Comparison of ENCODE assay signal across 8 mouse cellular contexts in genomic region chrX:51681170-51681667, GRCm38 (mm10). TPM values are rescaled to one million over a fixed set of nuclear protein-coding genes. Genes with fewer than 3 reads are reported as not detected.
DNase-seq lines count a peak whose midpoint lies in the region; ATAC-seq and TF ChIP-seq lines count a peak whose summit lies in the region.

No protein-coding gene starts in this region.

- no peaks in the 10 kb centered on the region; the same call in 1 of the 2 replicates for H3K9me3 ChIP-seq in lung, embryonic 16.5 days (ENCODE audit: control insufficient read depth, low read length)

- TF ChIP-seq CTCF in liver, adult 2 months (IDR thresholded peaks at IDR 0.05; ENCODE audit: low read depth, low read length), result no peak

- H3K79me2 ChIP-seq in liver, adult 2 months (ENCODE audit: control insufficient read depth, insufficient read depth, low read length), result no peaks in the 10 kb centered on the region

- 10% methylated on average over 38 of the region's 43 CpGs for WGBS in lung, embryonic 16.5 days
- 3% methylated on average over 27 of the region's 43 CpGs for WGBS in liver, adult 2 months

- TF ChIP-seq POLR2A in liver, adult 2 months (IDR thresholded peaks at IDR 0.05; ENCODE audit: extremely low read depth, insufficient read depth, low read length), result no peak

- peak; percentile 75 for ATAC-seq in lung, embryonic 16.5 days (ENCODE audit: low read depth)

- peak overlapping the region; percentile 87 for H3K4me2 ChIP-seq in lung, embryonic 16.5 days (ENCODE audit: low read depth, low read length)

- H3K36me3 ChIP-seq in lung, embryonic 16.5 days (ENCODE audit: control insufficient read depth, insufficient read depth, low read length), result no peaks in the 10 kb centered on the region
- H3K36me3 ChIP-seq in liver, adult 2 months (ENCODE audit: control insufficient read depth, insufficient read depth, low read length), result no peaks in the 10 kb centered on the region

- H3K27ac ChIP-seq in lung, embryonic 16.5 days (ENCODE audit: low read length), result no peak overlapping the region
- no peak overlapping the region for H3K27ac ChIP-seq in liver, adult 2 months (replicated peaks; ENCODE audit: insufficient read depth, low read depth, low read length)

- peak overlapping the region; percentile 58 for H3K4me3 ChIP-seq in lung, embryonic 16.5 days (ENCODE audit: low read length)
- H3K4me3 ChIP-seq in liver, adult 2 months (ENCODE audit: insufficient read depth, low read depth, low read length), result peak overlapping the region; percentile 33; the same call in 1 of the 2 replicates

- no peak for DNase-seq in lung, postnatal 36 days
- peak; percentile 74 for DNase-seq in cerebellum, adult 9-10 months
- DNase-seq in gastrocnemius, postnatal 25 days, result peak; percentile 19
- peak; percentile 18 for DNase-seq in kidney, adult 18-20 months
- no peak for DNase-seq in liver, adult 2 months (ENCODE audit: extremely low read depth, low read depth, low spot score)
- peak; percentile 32 for DNase-seq in ovary, postnatal 36 days (ENCODE audit: low spot score)
- no peak for DNase-seq in thymus, postnatal 0 days (ENCODE audit: low spot score)

- H3K4me1 ChIP-seq in lung, embryonic 16.5 days (replicated peaks; ENCODE audit: control insufficient read depth, insufficient read depth, low read length), result 0 out of 2 replicates have a peak, but pooled peaks cover 3% of the 10 kb centered on the region
- H3K4me1 ChIP-seq in liver, adult 2 months (ENCODE audit: control insufficient read depth, insufficient read depth, low read length), result no peaks in the 10 kb centered on the region

- peak overlapping the region; percentile 64 for H3K9ac ChIP-seq in lung, embryonic 16.5 days (ENCODE audit: low read length)
- no peak overlapping the region for H3K9ac ChIP-seq in liver, adult 2 months (ENCODE audit: low read depth, low read length)

- peaks cover 6% of the 10 kb centered on the region for H3K27me3 ChIP-seq in lung, embryonic 16.5 days (ENCODE audit: control insufficient read depth, insufficient read depth, low read depth, low read length)
- peaks cover 4% of the 10 kb centered on the region for H3K27me3 ChIP-seq in liver, adult 2 months (ENCODE audit: control insufficient read depth, insufficient read depth, low read length)

RNA-seq across cellular contexts. Expression of gene Hs6st2, which starts 0.4 kb away (rescaled TPM):
- polyA plus RNA-seq in lung, embryonic 16.5 days (2015; fragmentation: Nextera tagmentation; extraction: Ambion mirVana), result 9.8 and 10.6 TPM in 2 replicates
- total RNA-seq in gastrocnemius, postnatal 25 days (2021), result 1 to 10 TPM; 4.0 to 4.4 TPM
- under 0.01 and 0.07 TPM in 2 replicates for total RNA-seq in liver, adult 2 months (2014; rRNA removed)
- not detected in 2 replicates for polyA plus RNA-seq in liver, adult 2 months (2012; rRNA removed)
- polyA plus RNA-seq in thymus, postnatal 0 days (2015; fragmentation: Nextera tagmentation; extraction: Ambion mirVana), result 0.75 and 0.98 TPM in 2 replicates

Comparison
In these comparisons a context has a peak if more than half of its experiments do, and no peak if none do; other contexts are left out.
1. DNase-seq: peak in cerebellum, adult 9-10 months (single experiment), gastrocnemius, postnatal 25 days (single experiment), kidney, adult 18-20 months (single experiment) and ovary, postnatal 36 days (single experiment); none in lung, postnatal 36 days (single experiment), liver, adult 2 months (single experiment) and thymus, postnatal 0 days (single experiment).